Mouse (Mus musculus) forebrain, embryonic 11.5 days (tissue): ENCODE results near the gene Urah. TPM values are rescaled to one million over a fixed set of nuclear protein-coding genes. Genes with fewer than 3 reads are reported as not detected.
A peak's percentile ranks its signal among the peaks of the same experiment; 100 is the strongest.

Experiments
- ATAC-seq: fragments of 200-750 bp; cut with Nextera tagmentation; replicated peaks from 2 replicates; pipeline ENCODE4 v1.8.0; 2017; ENCODE audit warnings: moderate TSS enrichment; ENCODE audit not compliant: low FRiP score
- DNase-seq: peaks from one replicate; pipeline ENCODE4 v3.0.0-alpha.2; 2017; ENCODE audit warnings: low spot score
- H3K27ac ChIP-seq: fragments of 300-500 bp; sonication (generic); 2 replicates; pipeline ENCODE4 v1.5.1; 2014; ENCODE audit warnings: low read depth, low read length
- H3K27me3 ChIP-seq: fragments of 300-500 bp; sonication (generic); 2 replicates; pipeline ENCODE4 v1.6.1; 2014; ENCODE audit warnings: mild to moderate bottlenecking, low read length, mixed read lengths; ENCODE audit not compliant: control insufficient read depth, insufficient read depth
- H3K36me3 ChIP-seq: fragments of 300-500 bp; sonication (generic); 2 replicates; pipeline ENCODE4 v1.6.1; 2014; ENCODE audit warnings: mild to moderate bottlenecking, low read length, moderate library complexity, mixed read lengths; ENCODE audit not compliant: control insufficient read depth, insufficient read depth
- H3K4me1 ChIP-seq: fragments of 300-500 bp; sonication (generic); replicated peaks from 2 replicates; pipeline ENCODE4 v1.6.1; 2014; ENCODE audit warnings: low read length, mixed read lengths; ENCODE audit not compliant: control insufficient read depth, insufficient read depth
- H3K4me2 ChIP-seq: fragments of 300-500 bp; sonication (generic); 2 replicates; pipeline ENCODE4 v1.6.1; 2014; ENCODE audit warnings: low read depth, mild to moderate bottlenecking, low read length, moderate library complexity, mixed read lengths; ENCODE audit not compliant: severe bottlenecking
- H3K4me3 ChIP-seq: fragments of 300-500 bp; sonication (generic); 2 replicates; pipeline ENCODE4 v1.5.1; 2014; ENCODE audit warnings: low read depth, low read length
- H3K9ac ChIP-seq: fragments of 300-500 bp; sonication (generic); 2 replicates; pipeline ENCODE4 v1.6.1; 2014; ENCODE audit warnings: low read length
- H3K9me3 ChIP-seq: fragments of 300-500 bp; sonication (generic); 2 replicates; pipeline ENCODE4 v1.6.1; 2016; ENCODE audit warnings: low read length, mixed read lengths; ENCODE audit not compliant: control insufficient read depth
- WGBS: fragments of 180-500 bp; shearing (Covaris S2); extraction: QIAGEN DNeasy Blood & Tissue Kit; methylation state at CpG from one replicate; pipeline ENCODE4 v1.1.7; 2014; 5-methylcytosine and 5-hydroxymethylcytosine counted together
- polyA plus RNA-seq: library from polyadenylated mRNA; unstranded; fragments of >200 nt; fragmentation: Nextera tagmentation; extraction: Ambion mirVana; gene quantifications from 2 replicates; pipeline ENCODE4 v1.2.1, GENCODE M21; 2014

The Urah gene
- polyA plus RNA-seq, 1 experiment from 2014 or later: 0.48 TPM

GRCm38 (mm10) chr7:140855860-140856784, 21.3 kb downstream of the Urah start, which contains the start of gene Gm45785:
Gene Gm45785, minus strand, starts transcription at chr7:140856331.
- Histone ChIP-seq H3K9ac (peak within 1 kb of the TSS; percentile 87), H3K4me1 (peaks cover 15% of the 10 kb centered on the region), H3K36me3 (peaks cover 5% of the 10 kb centered on the region), H3K9me3 (no peaks in the 10 kb centered on the region), H3K4me2 (peak within 1 kb of the TSS; percentile 98), H3K27me3 (no peaks in the 10 kb centered on the region), H3K27ac (peak within 1 kb of the TSS; percentile 82), H3K4me3 (peak within 1 kb of the TSS; percentile 79)
- ATAC-seq: peak; percentile 83
- 2% methylated on average over 51 of the region's 51 CpGs for WGBS
- peak; percentile 89 for DNase-seq

- DNase-seq (peak; percentile 90), ATAC-seq (peak; percentile 76)
- Histone ChIP-seq H3K27ac (peak within 1 kb of the TSS; percentile 82), H3K36me3 (peaks cover 5% of the 10 kb centered on the region), H3K4me3 (peak within 1 kb of the TSS; percentile 79), H3K9me3 (no peaks in the 10 kb centered on the region), H3K9ac (peak within 1 kb of the TSS; percentile 87), H3K4me2 (peak within 1 kb of the TSS; percentile 98), H3K27me3 (no peaks in the 10 kb centered on the region), H3K4me1 (peaks cover 15% of the 10 kb centered on the region)
- under 1% methylated on average over 50 of the region's 50 CpGs for WGBS
Observed at GRCm38 (mm10) chr7:140856785-140857549, 22.1 kb downstream of the Urah start, which contains the start of gene Ric8a. Gene Ric8a, plus strand, starts transcription at chr7:140856957.

DNA sequence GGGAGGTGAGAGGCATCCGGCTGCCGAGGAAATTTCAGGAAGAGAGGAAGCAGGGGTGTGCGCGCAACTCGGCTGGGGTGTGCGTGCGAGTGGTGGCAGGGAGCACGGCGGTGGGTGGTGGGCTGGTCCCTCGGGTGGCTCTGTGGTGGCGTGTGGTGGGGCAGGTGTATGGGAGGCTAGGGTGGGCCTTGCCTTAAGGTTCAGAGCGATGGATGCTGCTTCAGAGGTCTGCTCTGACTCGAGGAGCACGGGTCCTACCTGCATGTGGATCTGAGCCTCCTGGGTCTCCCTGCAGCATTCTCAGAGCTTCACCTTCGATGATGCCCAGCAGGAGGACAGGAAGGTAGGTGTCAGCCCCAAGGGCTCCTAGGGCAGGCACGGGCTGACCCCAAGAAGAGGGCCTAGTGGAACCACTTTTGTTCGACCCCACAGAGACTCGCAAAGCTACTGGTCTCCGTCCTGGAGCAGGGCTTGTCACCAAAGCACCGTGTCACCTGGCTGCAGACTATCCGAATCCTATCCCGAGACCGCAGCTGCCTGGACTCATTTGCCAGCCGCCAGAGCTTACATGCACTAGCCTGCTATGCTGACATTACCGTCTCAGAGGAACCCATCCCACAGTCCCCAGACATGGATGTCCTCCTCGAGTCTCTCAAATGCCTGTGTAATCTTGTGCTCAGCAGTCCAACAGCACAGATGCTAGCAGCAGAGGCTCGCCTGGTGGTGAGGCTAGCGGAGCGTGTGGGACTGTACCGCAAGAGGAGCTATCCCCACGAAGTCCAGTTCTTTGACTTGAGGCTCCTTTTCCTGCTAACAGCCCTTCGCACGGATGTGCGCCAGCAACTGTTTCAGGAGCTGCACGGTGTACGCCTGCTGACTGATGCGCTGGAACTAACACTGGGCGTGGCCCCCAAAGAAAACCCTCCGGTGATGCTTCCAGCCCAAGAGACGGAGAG, 23.0 kb downstream of the Urah start, which contains the start of gene Bet1l:
Gene Bet1l, minus strand, starts transcription at position 28 of the 956 bp plus-strand sequence.
- DNase-seq: peak; percentile 53
- Histone ChIP-seq H3K4me1 (peaks cover 15% of the 10 kb centered on the region), H3K9me3 (no peaks in the 10 kb centered on the region), H3K9ac (peak within 1 kb of the TSS; percentile 87), H3K36me3 (peaks cover 7% of the 10 kb centered on the region), H3K27ac (peak within 1 kb of the TSS; percentile 82), H3K4me3 (peak within 1 kb of the TSS; percentile 79), H3K4me2 (peak within 1 kb of the TSS; percentile 98), H3K27me3 (no peaks in the 10 kb centered on the region)
- peak; percentile 34 for ATAC-seq
- 41% methylated on average over 40 of the region's 40 CpGs for WGBS

- DNase-seq: no peak
- ATAC-seq: no peak
- no peak overlapping the region for H3K4me2 ChIP-seq
- H3K4me3 ChIP-seq: no peak overlapping the region
- peaks cover 6% of the 10 kb centered on the region for H3K36me3 ChIP-seq
- no peaks in the 10 kb centered on the region for H3K9me3 ChIP-seq
- H3K9ac ChIP-seq: no peak overlapping the region
- no peaks in the 10 kb centered on the region for H3K27me3 ChIP-seq
- peaks cover 15% of the 10 kb centered on the region for H3K4me1 ChIP-seq
- 96% methylated on average over 8 of the region's 8 CpGs for WGBS
- no peak overlapping the region for H3K27ac ChIP-seq
Observed at GRCm38 (mm10) chr7:140858746-140859145, 23.9 kb downstream of the Urah start.

- H3K4me1 ChIP-seq: peaks cover 15% of the 10 kb centered on the region
- no peaks in the 10 kb centered on the region for H3K9me3 ChIP-seq
- ATAC-seq: no peak
- no peak overlapping the region for H3K4me3 ChIP-seq
- H3K27me3 ChIP-seq: no peaks in the 10 kb centered on the region
- WGBS: 87% methylated on average over 6 of the region's 6 CpGs
- DNase-seq: no peak
- H3K27ac ChIP-seq: no peak overlapping the region
- no peak overlapping the region for H3K4me2 ChIP-seq
- H3K9ac ChIP-seq: no peak overlapping the region
- H3K36me3 ChIP-seq: peaks cover 6% of the 10 kb centered on the region
Observed at GRCm38 (mm10) chr7:140859997-140860396, 25.2 kb downstream of the Urah start.

DNA sequence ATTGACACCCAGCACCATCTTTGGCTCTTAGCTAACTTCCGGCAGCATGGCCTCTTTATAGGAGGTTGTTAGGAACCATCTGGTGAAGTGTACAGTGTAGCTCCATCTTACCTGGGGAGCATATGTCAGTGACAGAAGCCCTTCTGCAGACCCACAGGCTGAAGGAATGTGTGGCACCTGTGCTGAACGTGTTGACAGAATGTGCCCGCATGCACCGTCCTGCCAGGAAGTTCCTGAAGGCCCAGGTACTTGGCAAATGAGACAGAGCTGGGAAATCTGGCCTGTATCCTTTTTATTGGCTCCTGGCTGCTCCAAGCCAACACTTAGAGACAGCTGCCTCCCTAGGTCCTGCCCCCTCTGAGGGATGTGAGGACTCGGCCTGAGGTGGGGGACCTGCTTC, 25.9 kb downstream of the Urah start:
- Histone ChIP-seq H3K36me3 (peaks cover 6% of the 10 kb centered on the region), H3K4me1 (peaks cover 8% of the 10 kb centered on the region), H3K9ac (no peak overlapping the region), H3K27me3 (no peaks in the 10 kb centered on the region), H3K4me3 (no peak overlapping the region), H3K27ac (no peak overlapping the region), H3K9me3 (no peaks in the 10 kb centered on the region), H3K4me2 (no peak overlapping the region)
- DNase-seq (peak; percentile 42), ATAC-seq (no peak)
- 92% methylated on average over 5 of the region's 5 CpGs for WGBS

GRCm38 (mm10) chr7:140864761-140865160, 29.9 kb downstream of the Urah start:
- 89% methylated on average over 12 of the region's 12 CpGs for WGBS
- H3K9ac ChIP-seq: no peak overlapping the region
- no peak for DNase-seq

More at GRCm38 (mm10) chr7:140864761-140865160, 29.9 kb downstream of the Urah start:
- no peak for ATAC-seq
- Histone ChIP-seq H3K27ac (no peak overlapping the region), H3K27me3 (no peaks in the 10 kb centered on the region), H3K9me3 (no peaks in the 10 kb centered on the region), H3K36me3 (peaks cover 6% of the 10 kb centered on the region; the same call in 1 of the 2 replicates), H3K4me1 (no peaks in the 10 kb centered on the region), H3K4me2 (no peak overlapping the region), H3K4me3 (no peak overlapping the region)
